7 mouse cellular contexts compared by ENCODE assay signal in the genomic region with DNA sequence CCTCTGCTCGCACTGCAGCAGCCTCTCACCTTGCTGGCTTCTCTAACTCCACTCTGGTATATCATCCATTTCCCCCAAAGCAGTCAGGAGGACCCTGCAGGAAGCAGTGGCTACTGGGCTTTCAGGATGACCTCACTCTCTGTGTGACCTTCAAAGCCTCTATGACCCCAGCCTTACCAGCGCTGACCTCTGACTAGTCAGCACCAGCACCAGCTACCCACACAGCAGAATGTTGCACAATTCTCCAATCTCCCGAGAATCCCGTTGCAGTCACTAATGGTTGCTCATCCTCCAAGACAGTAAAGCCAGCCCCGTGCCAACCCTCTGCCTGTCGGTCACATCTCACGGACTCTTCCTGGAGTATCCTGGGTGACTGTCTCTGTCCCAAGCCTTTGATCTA.
"Had no signal": no experiment of that assay in that cellular context is flagged by ENCODE, and none has a peak within 500 bp of the region (broad histone marks: within the 10 kb centered on the region; RNA-seq: fewer than 3 reads in every experiment).

No protein-coding gene starts in this region.

- H3K4me2 ChIP-seq: kidney, embryonic 15.5 days; midbrain, embryonic 13.5 days had no signal

- H3K9ac ChIP-seq: kidney, embryonic 15.5 days; midbrain, embryonic 13.5 days had no signal

- H3K4me3 ChIP-seq: kidney, embryonic 15.5 days; limb, embryonic 10.5 days; midbrain, embryonic 13.5 days had no signal

- H3K4me1 ChIP-seq: midbrain, embryonic 13.5 days had no signal

- DNase-seq: right cerebral cortex, adult 18-20 months; right cerebral cortex, postnatal 25 days; thymus, adult 18-20 months had no signal

- H3K36me3 ChIP-seq: kidney, embryonic 15.5 days; limb, embryonic 10.5 days; midbrain, embryonic 13.5 days had no signal

- H3K27ac ChIP-seq: kidney, embryonic 15.5 days; limb, embryonic 10.5 days; midbrain, embryonic 13.5 days had no signal

- ATAC-seq: lung, postnatal 0 days had no signal

- H3K9me3 ChIP-seq: kidney, embryonic 15.5 days; limb, embryonic 10.5 days; midbrain, embryonic 13.5 days had no signal
